Mouse (Mus musculus) adrenal gland, postnatal 4 days (tissue): ENCODE measurements around the gene Asf1b. TPM values are rescaled to one million over a fixed set of nuclear protein-coding genes. Genes with fewer than 3 reads are reported as not detected.
"Not testable (repeated sequence)": the region's sequence is repeated elsewhere in the genome, so short reads cannot be mapped to it uniquely, and the experiment has no call there.

Experiments
- DNase-seq, 2 experiments: peaks; one replicate each; pipeline ENCODE4 v3.0.0; 2021 to 2022; ENCODE audit warnings: low spot score in 2 of 2, mixed read lengths in 2 of 2
- total RNA-seq, 2 experiments: library from RNA; stranded (reverse); gene quantifications; 2 replicates each; pipeline ENCODE4 v1.2.3; 2021

Gene Asf1b
- total RNA-seq, 2 experiments from 2014 or later: 16.9 to 20.1 TPM

GRCm38 (mm10) chr8:83994030-83994429 lies 38.7 kb downstream of the Asf1b start:
- DNase-seq: no peak

- no peak for DNase-seq
Observed at GRCm38 (mm10) chr8:83995973-83996372, 40.7 kb downstream of the Asf1b start.

- peak; percentile 68 to 78 for DNase-seq
Observed at GRCm38 (mm10) chr8:83996567-83997505, 41.5 kb downstream of the Asf1b start.

GRCm38 (mm10) chr8:83997511-83998141 lies 42.3 kb downstream of the Asf1b start, which contains the start of gene Samd1:
Gene Samd1, plus strand, starts transcription at chr8:83997672.
- no peak for DNase-seq

- no peak for DNase-seq
Observed at GRCm38 (mm10) chr8:83998231-83999056, 43.1 kb downstream of the Asf1b start.

GRCm38 (mm10) chr8:83999057-83999705 lies 43.9 kb downstream of the Asf1b start:
- DNase-seq: no peak

- no peak for DNase-seq
Observed at GRCm38 (mm10) chr8:83999825-84000224, 44.5 kb downstream of the Asf1b start.

GRCm38 (mm10) chr8:84001281-84002000 lies 46.1 kb downstream of the Asf1b start, which contains the start of gene 1700067K01Rik:
Gene 1700067K01Rik, plus strand, starts transcription at chr8:84001502.
- DNase-seq: no peak

- no peak for DNase-seq
Observed at GRCm38 (mm10) chr8:84002957-84003611, 47.8 kb downstream of the Asf1b start.

- no peak for DNase-seq
Observed at GRCm38 (mm10) chr8:84003612-84004246, 48.4 kb downstream of the Asf1b start.

GRCm38 (mm10) chr8:84004533-84005201 lies 49.4 kb downstream of the Asf1b start:
- DNase-seq: peak; percentile 68 to 89

- not testable (repeated sequence) for DNase-seq
Observed at GRCm38 (mm10) chr8:84005502-84005901, 50.2 kb downstream of the Asf1b start.

GRCm38 (mm10) chr8:84008362-84008761 lies 53.1 kb downstream of the Asf1b start:
- DNase-seq: no peak

- DNase-seq: peak; percentile 74 to 81
Observed at GRCm38 (mm10) chr8:84009876-84010275, 54.6 kb downstream of the Asf1b start.

GRCm38 (mm10) chr8:84010625-84011611 lies 55.6 kb downstream of the Asf1b start:
- peak in 1 of 2 experiments; percentile 53 for DNase-seq

- DNase-seq: no peak
Observed at GRCm38 (mm10) chr8:84011705-84012498, 56.6 kb downstream of the Asf1b start, which contains the start of gene 2210011C24Rik. Gene 2210011C24Rik, minus strand, starts transcription at chr8:84012171.
